Mouse (Mus musculus) left cerebral cortex, postnatal 25 days (tissue): ENCODE data around the gene Lrch3. TPM values are rescaled to one million over a fixed set of nuclear protein-coding genes. Genes with fewer than 3 reads are reported as not detected.

Experiments
- DNase-seq, 2 experiments: peaks; one replicate each; pipeline ENCODE4 v3.0.0; 2022; ENCODE audit warnings: low spot score in 2 of 2, mixed read lengths in 1 of 2
- intact Hi-C: fragments of 180-260 bp; cut with DNase I; formaldehyde crosslinking; loops from one replicate; pipeline ENCODE4 v1.15.1; 2025
- total RNA-seq, 2 experiments: library from RNA; stranded (reverse); gene quantifications; 2 replicates each; pipeline ENCODE4 v1.2.3; 2021

Gene Lrch3
- total RNA-seq, 2 experiments from 2014 or later: 31.5 to 36.0 TPM

GRCm38 (mm10) chr16:33064636-33065035 lies 150.7 kb downstream of the Lrch3 start:
- intact Hi-C loops: loop anchor here (5.0 kb wide), 1 partner anchor 93 kb away; no protein-coding TSS in a partner anchor
- no peak for DNase-seq

Other genes starting within 250 kb of the Lrch3 start
- not detected for gene Muc4, start 178.2 kb upstream of the Lrch3 start, total RNA-seq
- gene Muc20, start 116.7 kb upstream of the Lrch3 start, total RNA-seq: not detected
- not detected for gene Smbd1, start 103.6 kb upstream of the Lrch3 start, total RNA-seq
- gene Fyttd1, start 36.6 kb upstream of the Lrch3 start, total RNA-seq: 100 to 1,000 TPM; 122 to 125 TPM
- 10 to 100 TPM; 60.9 to 68.5 TPM for gene Rubcn, start 36.3 kb upstream of the Lrch3 start, total RNA-seq
- 1 to 10 TPM; 4.6 to 5.5 TPM for gene Iqcg, start 142.1 kb downstream of the Lrch3 start, total RNA-seq
- gene Rpl35a, start 142.4 kb downstream of the Lrch3 start, total RNA-seq: 100 to 1,000 TPM; 266 to 275 TPM
- 10 to 100 TPM; 11.7 to 13.5 TPM for gene Lmln, start 148.4 kb downstream of the Lrch3 start, total RNA-seq